Mouse (Mus musculus): ENCODE data around the gene H2al1f.
"Not testable (repeated sequence)": the region's sequence is repeated elsewhere in the genome, so short reads cannot be mapped to it uniquely, and the experiment has no call there.

GRCm38 (mm10) chrX:11321192-11321591 is 6.2 kb downstream of the H2al1f start, which contains the start of gene H2al1h:
- TF ChIP-seq CTCF (IDR thresholded peaks at IDR 0.05; ENCODE audit: control insufficient read depth, insufficient read depth, insufficient read length); MYOG (IDR thresholded peaks at IDR 0.05; ENCODE audit: control insufficient read depth, extremely low read depth, insufficient read length); MAX (IDR thresholded peaks at IDR 0.05); USF1 (IDR thresholded peaks at IDR 0.05; ENCODE audit: low read depth); MYOD1 (IDR thresholded peaks at IDR 0.05; ENCODE audit: control insufficient read depth, insufficient read length, low read depth): not testable (repeated sequence)

Data from C2C12 (cell line).